Mouse (Mus musculus) testis, adult 2 months (tissue): Measurements from ENCODE around the gene Cnfn.

Experiments used
- CTCF ChIP-seq: fragments of 200-500 bp; IDR thresholded peaks from 2 replicates; pipeline ENCODE4 v1.5.1; 2012; ENCODE audit warnings: low read depth, mild to moderate bottlenecking, inconsistent platforms, low read length, moderate library complexity; ENCODE audit not compliant: control insufficient read depth, insufficient read depth, insufficient replicate concordance
- POLR2A ChIP-seq: fragments of 200-500 bp; IDR thresholded peaks from 2 replicates; pipeline ENCODE4 v1.6.1; 2012; ENCODE audit warnings: low read depth, mild to moderate bottlenecking, inconsistent platforms, low read length, moderate library complexity; ENCODE audit not compliant: control insufficient read depth

DNA sequence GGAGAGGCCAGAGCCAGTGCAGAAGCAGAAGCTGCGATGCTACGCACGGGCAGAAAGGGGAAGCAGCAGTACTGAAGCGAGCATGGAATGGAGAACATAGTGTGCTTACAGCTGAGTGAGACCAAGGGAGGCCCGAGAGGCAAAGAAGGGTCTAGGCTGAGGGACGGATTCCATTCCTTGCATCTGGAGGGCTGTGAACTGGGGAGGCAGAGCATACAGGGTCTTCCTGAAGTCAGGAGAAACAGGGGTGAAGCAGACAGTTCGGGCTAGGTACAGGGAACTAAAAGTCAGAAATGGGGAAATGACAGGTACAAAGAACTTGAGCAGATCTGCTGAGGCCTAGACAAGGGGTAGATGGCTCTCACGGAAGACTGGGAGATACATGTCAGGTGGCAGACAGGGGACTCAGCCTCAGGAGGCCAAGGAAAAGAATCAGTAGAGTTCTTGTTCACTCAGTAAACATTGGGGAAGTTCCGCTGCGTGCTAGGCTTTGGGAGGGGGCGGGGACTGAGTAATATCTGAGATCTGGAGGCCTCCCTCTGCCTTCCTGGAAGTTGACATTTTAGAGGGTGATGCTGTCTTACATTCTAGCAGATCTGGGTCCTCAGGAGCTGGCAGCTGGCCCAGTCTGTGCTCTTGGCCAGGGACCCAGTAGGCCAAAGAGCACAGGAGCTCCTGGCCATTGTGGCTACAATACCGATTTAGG lies 16.5 kb upstream of the Cnfn start:
- TF ChIP-seq CTCF (no peak), POLR2A (no peak)
